Mouse (Mus musculus) cerebellum, adult 2 months (tissue): Measurements from ENCODE around the gene Lrrc46.

Experiments
- CTCF ChIP-seq: fragments of 200-500 bp; IDR thresholded peaks from 2 replicates; pipeline ENCODE4 v1.5.1; 2011; ENCODE audit warnings: low read depth, mild to moderate bottlenecking, control low read depth, low read length, moderate library complexity, borderline replicate concordance; ENCODE audit not compliant: insufficient read depth
- POLR2A ChIP-seq: fragments of 200-500 bp; IDR thresholded peaks from 2 replicates; pipeline ENCODE4 v1.6.1; 2011; ENCODE audit warnings: low read length, control low read depth, borderline replicate concordance; ENCODE audit not compliant: insufficient read depth

GRCm38 (mm10) chr11:97033781-97034180 lies 7.4 kb downstream of the Lrrc46 start:
- TF ChIP-seq CTCF, result no peak
- TF ChIP-seq POLR2A, result no peak
